Comparison of ENCODE assay signal across 13 mouse cellular contexts in the genomic region with DNA sequence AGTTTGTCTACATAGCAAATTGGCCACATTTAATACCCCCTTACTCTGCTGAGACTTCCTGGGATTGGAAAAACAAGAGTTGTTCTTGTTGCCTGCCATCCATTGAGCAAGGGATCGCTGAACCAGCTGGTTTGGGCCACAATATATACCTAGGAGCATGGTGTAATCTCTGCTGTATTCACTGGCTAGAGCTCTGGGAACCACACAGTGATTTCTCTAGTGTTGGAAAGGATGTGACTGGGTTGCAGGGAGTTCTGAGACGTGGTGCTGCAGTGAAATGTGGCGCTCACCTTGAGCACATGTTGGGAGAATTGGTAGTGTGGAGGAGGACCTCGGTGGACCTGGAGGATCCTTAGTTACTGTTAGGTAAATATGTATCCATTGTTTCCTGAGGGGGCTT. TPM values are rescaled to one million over a fixed set of nuclear protein-coding genes. Genes with fewer than 3 reads are reported as not detected.
DNase-seq lines count a peak whose midpoint lies in the region; ATAC-seq and TF ChIP-seq lines count a peak whose summit lies in the region.
"Had no signal": no experiment of that assay in that cellular context is flagged by ENCODE, and none has a peak within 500 bp of the region (broad histone marks: within the 10 kb centered on the region; RNA-seq: fewer than 3 reads in every experiment).

No protein-coding gene starts in this region.

- H3K4me3 ChIP-seq in heart, embryonic 16.5 days (ENCODE audit: low read length) = no peak overlapping the region
- H3K4me3 ChIP-seq in liver, adult 2 months (ENCODE audit: insufficient read depth, low read depth, low read length) = no peak overlapping the region
- H3K4me3 ChIP-seq in ES-Bruce4 (ENCODE audit: low read depth, low read length) = peak overlapping the region; percentile 4

- no peak for TF ChIP-seq EP300 in ES-Bruce4 (IDR thresholded peaks at IDR 0.05; ENCODE audit: insufficient read depth, low read depth, low read length)

- WGBS in heart, embryonic 16.5 days = 31% methylated on average over 4 of the region's 4 CpGs
- whole genome bisulfite sequencing in liver, adult 2 months = 47% methylated on average over 4 of the region's 4 CpGs

- H3K27me3 ChIP-seq in heart, embryonic 16.5 days (ENCODE audit: control insufficient read depth, insufficient read depth, low read length) = no peaks in the 10 kb centered on the region
- H3K27me3 ChIP-seq in liver, adult 2 months (ENCODE audit: control insufficient read depth, insufficient read depth, low read length) = no peaks in the 10 kb centered on the region
- H3K27me3 ChIP-seq in ES-Bruce4 (ENCODE audit: control insufficient read depth, insufficient read depth, low read length, poor library complexity, severe bottlenecking) = no peaks in the 10 kb centered on the region

- no peaks in the 10 kb centered on the region for H3K9me3 ChIP-seq in heart, embryonic 16.5 days (replicated peaks; ENCODE audit: control insufficient read depth, low read length)
- no peaks in the 10 kb centered on the region for H3K9me3 ChIP-seq in ES-Bruce4 (replicated peaks; ENCODE audit: control insufficient read depth, insufficient read depth, low read length, poor library complexity, severe bottlenecking)
- H3K9me3 ChIP-seq: G1E had no signal

- no peak for ATAC-seq in heart, embryonic 16.5 days (replicated peaks; ENCODE audit: extremely low read depth, insufficient read depth, low FRiP score)
- ATAC-seq: forebrain, postnatal 0 days had no signal

- H3K4me2 ChIP-seq in heart, embryonic 16.5 days (ENCODE audit: low read depth, low read length) = no peak overlapping the region

- H3K36me3 ChIP-seq in heart, embryonic 16.5 days (ENCODE audit: control insufficient read depth, insufficient read depth) = 0 out of 2 replicates have a peak, but pooled peaks cover 2% of the 10 kb centered on the region
- H3K36me3 ChIP-seq in liver, adult 2 months (ENCODE audit: control insufficient read depth, insufficient read depth, low read length) = no peaks in the 10 kb centered on the region
- H3K36me3 ChIP-seq in ES-Bruce4 (ENCODE audit: control insufficient read depth, insufficient read depth, low read length, poor library complexity, severe bottlenecking) = peaks cover 3% of the 10 kb centered on the region; the same call in 1 of the 2 replicates

- H3K79me2 ChIP-seq in liver, adult 2 months (ENCODE audit: control insufficient read depth, insufficient read depth, low read length) = peaks cover 30% of the 10 kb centered on the region

- H3K9ac ChIP-seq in heart, embryonic 16.5 days (ENCODE audit: low read length) = 0 out of 2 replicates have a peak overlapping the region, but pooled peaks have one; percentile 34
- H3K9ac ChIP-seq in liver, adult 2 months (ENCODE audit: low read depth, low read length) = no peak overlapping the region
- H3K9ac ChIP-seq in ES-Bruce4 (ENCODE audit: low read depth, poor library complexity, severe bottlenecking) = peak overlapping the region; percentile 18
- H3K9ac ChIP-seq: forebrain, postnatal 0 days had no signal

- no peak for TF ChIP-seq POLR2A in liver, adult 2 months (IDR thresholded peaks at IDR 0.05; ENCODE audit: extremely low read depth, insufficient read depth, low read length)
- TF ChIP-seq POLR2A in ES-Bruce4 (IDR thresholded peaks at IDR 0.05; ENCODE audit: insufficient read depth, low read length) = no peak

- DNase-seq in heart, adult 9 months (ENCODE audit: low spot score in 2 of 2) = no peak
- no peak for DNase-seq in liver, adult 2 months (ENCODE audit: extremely low read depth, low read depth, low spot score)
- no peak for DNase-seq in liver
- peak; percentile 40 for DNase-seq in CD4-positive, CD25-positive, alpha-beta regulatory T cell, adult 2 months (ENCODE audit: low read depth, low spot score)
- no peak for DNase-seq in cerebellum, postnatal 10 days
- DNase-seq: cerebellum, adult 11-12 months; forebrain, postnatal 0 days; kidney, adult 9 months; left cerebral cortex, postnatal 4 days; spleen, adult 18-20 months had no signal

- peaks cover 41% of the 10 kb centered on the region for H3K4me1 ChIP-seq in heart, embryonic 16.5 days (ENCODE audit: control insufficient read depth, insufficient read depth, low read length)
- peaks cover 28% of the 10 kb centered on the region for H3K4me1 ChIP-seq in liver, adult 2 months (ENCODE audit: control insufficient read depth, insufficient read depth, low read length)
- H3K4me1 ChIP-seq in ES-Bruce4 (ENCODE audit: control insufficient read depth, insufficient read depth, low read length) = peaks cover 5% of the 10 kb centered on the region

- no peak for TF ChIP-seq CTCF in liver, adult 2 months (IDR thresholded peaks at IDR 0.05; ENCODE audit: low read depth, low read length)
- TF ChIP-seq CTCF in ES-Bruce4 (IDR thresholded peaks at IDR 0.05; ENCODE audit: low read depth, low read length) = no peak

- H3K27ac ChIP-seq in heart, embryonic 16.5 days (ENCODE audit: low read length) = no peak overlapping the region; the same call in 1 of the 2 replicates
- H3K27ac ChIP-seq in liver, adult 2 months (replicated peaks; ENCODE audit: insufficient read depth, low read depth, low read length) = 0 out of 2 replicates have a peak overlapping the region, but pooled peaks have one; percentile 17
- H3K27ac ChIP-seq in ES-Bruce4 (ENCODE audit: insufficient read depth, low read length) = peak overlapping the region; percentile 53; the same call in 1 of the 2 replicates

RNA-seq across cellular contexts. Expression of gene Ncoa3, which starts 6.5 kb away (rescaled TPM):
- 9.5 and 9.9 TPM in 2 replicates for polyA plus RNA-seq in heart, embryonic 16.5 days (2015; fragmentation: Nextera tagmentation; extraction: Ambion mirVana)
- 11.5 and 14.8 TPM in 2 replicates for total RNA-seq in liver, adult 2 months (2014; rRNA removed)
- polyA plus RNA-seq in liver, adult 2 months (2012; rRNA removed) = 8.2 and 13.6 TPM in 2 replicates
- 118 and 124 TPM in 2 replicates for polyA plus RNA-seq in ES-Bruce4 (2011; ENCODE audit: insufficient read depth, insufficient read length, low read depth, missing spikeins)
